Mouse (Mus musculus) cerebral cortex, adult 2 months (tissue): ENCODE data around the gene Fgfr2.

Experiments
- WGBS: fragments of 180-500 bp; shearing (Covaris S2); methylation state at CpG from one replicate; pipeline ENCODE4 v1.1.7; 2018; 5-methylcytosine and 5-hydroxymethylcytosine counted together

Gene Fgfr2

DNA sequence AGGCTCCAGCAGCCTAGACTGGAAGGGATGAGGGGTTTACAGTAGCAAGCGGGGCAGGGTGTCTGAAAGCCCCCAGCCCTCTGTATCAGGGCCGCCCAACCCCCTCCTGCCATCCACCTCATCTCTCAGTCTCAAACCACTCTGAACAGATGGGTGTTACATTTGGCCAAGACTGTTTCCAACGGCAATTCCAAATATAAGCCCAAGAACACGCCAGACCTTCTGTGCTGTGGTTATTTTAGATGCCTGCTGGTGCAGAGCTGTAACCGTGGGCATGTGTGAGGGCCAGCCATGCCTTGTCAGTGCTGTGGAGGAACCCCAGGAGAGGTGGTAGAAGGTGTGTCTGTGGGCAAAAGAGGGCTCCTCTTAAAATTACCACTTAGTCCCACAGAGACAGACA lies 869.6 kb downstream of the Fgfr2 start:
- WGBS, result 50% methylated on average over 5 of the region's 5 CpGs

- WGBS, result 55% methylated on average over 4 of the region's 4 CpGs
Measured at GRCm38 (mm10) chr7:132253078-132253477, 870.1 kb downstream of the Fgfr2 start.

DNA sequence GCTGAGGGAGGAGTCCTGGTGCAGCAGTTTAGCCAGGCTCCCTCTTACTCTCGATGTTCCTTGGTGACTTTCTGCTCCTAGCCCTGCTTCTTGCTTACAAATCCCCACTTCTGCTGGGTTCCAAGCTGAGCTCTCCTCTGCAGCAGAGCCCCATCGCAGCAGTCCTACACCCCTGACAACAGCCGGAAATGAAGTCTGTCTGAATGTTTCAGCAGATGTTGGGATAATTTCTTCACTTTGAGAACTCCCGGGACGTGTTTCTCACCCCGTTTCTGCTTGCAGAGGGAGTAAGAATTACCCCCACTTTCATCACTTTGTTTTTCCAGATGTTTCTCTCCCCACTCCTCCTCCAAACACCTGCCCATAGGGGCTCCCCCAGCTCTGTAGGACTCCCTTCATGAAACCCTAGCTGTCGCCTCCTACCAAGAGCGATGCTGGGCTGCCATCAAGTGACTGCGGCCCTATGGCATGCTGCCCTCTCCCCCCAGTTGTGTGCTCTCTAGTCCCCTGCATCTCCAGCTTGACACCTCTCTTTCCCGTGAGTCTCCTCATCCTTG lies 873.5 kb downstream of the Fgfr2 start:
- WGBS, result 70% methylated on average over 10 of the region's 10 CpGs

GRCm38 (mm10) chr7:132247567-132247966 lies 875.6 kb downstream of the Fgfr2 start:
- 29% methylated on average over 11 of the region's 11 CpGs for WGBS

DNA sequence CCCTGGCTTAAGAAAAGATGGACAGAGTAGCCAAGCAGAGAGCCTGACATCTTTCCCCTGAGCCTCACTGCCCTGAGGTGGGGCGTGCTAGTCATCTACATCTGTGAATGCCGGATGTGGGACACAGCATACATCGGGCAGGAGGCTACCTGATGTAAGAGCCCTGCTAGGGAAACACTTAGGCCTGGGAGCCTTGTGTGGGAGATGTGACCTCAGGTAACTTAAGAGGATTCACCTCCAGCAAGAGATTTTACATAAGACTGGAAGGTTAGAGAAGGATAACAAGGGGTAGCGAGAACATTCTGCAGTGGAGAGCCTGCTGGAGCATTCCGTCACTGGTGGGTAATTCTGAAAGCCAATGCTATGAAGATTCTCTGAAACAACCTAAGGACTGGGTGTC lies 876.1 kb downstream of the Fgfr2 start:
- WGBS, result 62% methylated on average over 5 of the region's 5 CpGs

- 72% methylated on average over 6 of the region's 6 CpGs for WGBS
Measured at GRCm38 (mm10) chr7:132245730-132246129, 877.4 kb downstream of the Fgfr2 start.

- 92% methylated on average over 14 of the region's 14 CpGs for WGBS
Measured at GRCm38 (mm10) chr7:132244637-132245036, 878.5 kb downstream of the Fgfr2 start.

DNA sequence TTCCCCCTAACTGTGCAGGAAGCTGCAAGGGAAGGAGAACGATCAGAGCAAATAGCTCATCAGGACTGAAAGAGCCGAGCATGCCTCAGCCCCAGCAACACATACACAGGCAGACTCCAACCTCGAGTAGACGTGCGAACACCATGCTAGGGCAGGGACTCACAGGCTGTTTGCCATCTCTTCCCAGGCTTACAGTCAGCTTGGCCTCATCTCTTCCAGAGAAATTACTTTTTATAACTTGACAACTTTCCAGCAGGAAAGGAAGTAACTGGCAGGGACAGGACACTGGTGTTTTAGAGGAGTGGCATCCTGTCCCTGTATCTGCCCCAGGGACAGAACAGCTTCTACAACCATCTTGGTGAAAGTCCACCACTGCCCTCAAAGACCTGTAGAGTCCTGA lies 879.9 kb downstream of the Fgfr2 start:
- WGBS, result 43% methylated on average over 5 of the region's 5 CpGs

DNA sequence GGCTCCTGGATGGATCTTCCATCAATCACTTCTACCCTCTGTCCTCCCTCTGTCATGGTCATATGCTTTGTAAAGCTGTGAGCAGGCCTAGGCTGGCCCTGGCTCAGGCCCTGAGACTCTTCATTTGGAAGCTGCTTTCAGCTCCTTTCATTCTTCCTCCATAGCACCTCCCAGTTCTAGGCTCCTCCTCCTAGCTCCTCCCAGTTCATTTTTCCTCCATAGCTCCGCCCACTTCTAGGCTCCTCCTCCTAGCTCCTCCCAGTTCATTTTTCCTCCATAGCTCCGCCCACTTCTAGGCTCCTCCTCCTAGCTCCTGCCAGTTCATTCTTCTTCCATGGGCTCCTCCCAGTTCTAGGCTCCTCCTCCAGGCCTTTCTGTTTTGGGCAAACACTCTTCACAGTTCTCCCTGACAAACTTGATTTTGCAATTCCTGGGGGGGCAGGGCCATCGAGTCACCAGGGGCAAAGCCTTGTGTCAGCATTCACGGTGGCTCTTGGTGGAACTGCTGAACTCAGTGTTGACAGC lies 880.5 kb downstream of the Fgfr2 start:
- WGBS, result 63% methylated on average over 4 of the region's 4 CpGs

- 69% methylated on average over 3 of the region's 3 CpGs for WGBS
Measured at GRCm38 (mm10) chr7:132238921-132239320, 884.2 kb downstream of the Fgfr2 start.

- WGBS, result 58% methylated on average over 4 of the region's 4 CpGs
Measured at GRCm38 (mm10) chr7:132237191-132237590, 886.0 kb downstream of the Fgfr2 start.

- 51% methylated on average over 8 of the region's 8 CpGs for WGBS
Measured at GRCm38 (mm10) chr7:132236789-132237188, 886.4 kb downstream of the Fgfr2 start.

GRCm38 (mm10) chr7:132234250-132234649 lies 888.9 kb downstream of the Fgfr2 start:
- 79% methylated on average over 3 of the region's 3 CpGs for WGBS

DNA sequence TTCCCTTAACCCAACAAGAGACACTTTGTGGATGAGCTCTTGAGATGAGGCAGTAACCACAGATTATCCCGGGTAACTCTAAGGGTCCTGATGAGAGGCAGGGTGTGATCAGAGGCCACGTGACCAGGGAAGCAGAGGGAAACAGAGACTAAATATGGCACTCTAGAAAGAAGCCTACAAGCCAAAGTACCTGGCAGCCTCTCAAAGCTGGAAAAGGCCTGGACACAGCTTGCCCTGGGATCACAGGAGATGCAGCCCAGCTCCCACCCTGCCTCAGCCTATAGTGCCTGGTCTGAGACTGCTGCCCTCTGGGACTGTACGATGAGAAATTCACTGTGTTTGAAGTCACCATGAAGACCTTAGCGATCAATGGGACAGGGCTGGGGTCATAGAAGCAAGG lies 889.4 kb downstream of the Fgfr2 start:
- WGBS, result 88% methylated on average over 4 of the region's 4 CpGs

DNA sequence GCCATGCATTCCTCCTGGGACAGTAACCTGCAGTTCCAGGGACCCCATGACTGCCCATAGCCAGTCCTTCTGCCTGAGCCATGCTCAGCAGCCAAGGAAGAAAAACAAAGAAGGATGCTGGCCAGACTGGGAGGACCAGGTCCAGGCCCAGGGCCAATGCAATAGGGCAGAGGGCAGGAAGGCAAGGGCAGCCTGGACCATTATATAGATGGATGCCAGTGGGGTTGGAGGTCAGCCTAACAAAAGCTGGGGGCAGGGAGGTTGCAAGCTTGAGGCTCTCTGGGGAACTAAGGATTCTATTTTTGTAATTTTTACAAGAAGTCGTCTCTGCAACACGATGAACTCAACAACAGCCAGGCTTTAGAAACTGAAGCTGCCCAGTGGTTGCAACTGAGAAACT lies 890.2 kb downstream of the Fgfr2 start:
- 37% methylated on average over 2 of the region's 2 CpGs for WGBS

GRCm38 (mm10) chr7:132231476-132231875 lies 891.7 kb downstream of the Fgfr2 start:
- 87% methylated on average over 3 of the region's 3 CpGs for WGBS

DNA sequence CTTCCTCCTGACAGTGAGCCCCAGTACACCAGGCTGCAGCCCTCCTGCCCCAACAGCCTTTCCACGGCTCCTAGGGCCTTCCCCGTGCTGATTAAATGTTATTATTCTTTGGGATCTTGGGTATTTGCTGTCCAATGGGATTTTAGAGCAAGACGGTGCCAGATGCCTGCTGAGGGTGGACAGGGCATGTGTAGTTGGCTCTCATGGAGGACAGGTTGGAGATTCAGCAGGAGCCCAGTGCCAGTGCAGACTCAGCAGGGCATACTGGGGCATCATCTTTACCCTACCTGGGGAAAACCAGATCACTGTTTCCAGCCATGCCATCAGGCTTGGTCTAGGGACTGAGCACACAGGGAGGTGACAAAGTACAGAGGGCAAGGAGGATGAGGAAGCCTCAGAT lies 892.2 kb downstream of the Fgfr2 start:
- 88% methylated on average over 3 of the region's 3 CpGs for WGBS

GRCm38 (mm10) chr7:132227075-132227640 lies 896.0 kb downstream of the Fgfr2 start:
- WGBS, result 82% methylated on average over 8 of the region's 8 CpGs

DNA sequence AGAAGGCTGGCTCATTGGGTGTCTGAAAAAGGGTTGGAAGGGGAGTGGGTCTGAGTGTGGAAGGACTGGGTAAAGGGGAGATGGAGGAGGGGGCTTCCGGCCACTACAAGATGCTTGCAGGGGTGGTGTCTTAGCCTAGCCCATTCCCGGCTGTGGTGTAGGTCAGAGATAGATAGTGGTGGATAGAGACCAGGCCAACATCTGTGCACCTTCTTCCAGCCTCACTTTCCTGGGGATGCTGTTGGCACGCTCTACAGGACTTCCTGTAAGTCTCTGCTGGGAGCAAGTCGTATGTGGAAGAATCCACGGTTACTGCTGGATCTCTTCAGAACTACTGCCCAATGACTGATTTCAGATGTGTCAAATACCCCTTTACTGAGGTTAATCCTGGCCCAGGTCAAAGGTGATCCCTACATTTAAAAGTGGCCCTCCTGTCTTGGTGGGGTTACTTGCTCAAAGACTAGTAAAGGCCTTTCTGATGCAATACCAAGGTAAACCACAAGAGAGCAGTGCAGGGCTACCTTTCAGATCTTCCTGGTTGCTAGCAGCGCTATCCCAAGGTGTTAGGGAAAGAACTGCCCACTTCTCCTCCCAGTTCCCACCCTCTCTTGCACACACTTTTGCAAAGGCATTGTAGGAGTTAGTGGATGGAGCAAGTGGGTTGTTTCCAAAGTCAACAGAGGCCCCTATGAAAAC lies 896.6 kb downstream of the Fgfr2 start:
- 55% methylated on average over 6 of the region's 6 CpGs for WGBS

GRCm38 (mm10) chr7:132223452-132224141 lies 899.6 kb downstream of the Fgfr2 start:
- 39% methylated on average over 10 of the region's 10 CpGs for WGBS

GRCm38 (mm10) chr7:132214031-132214430 lies 909.1 kb downstream of the Fgfr2 start:
- WGBS, result 45% methylated on average over 10 of the region's 10 CpGs

DNA sequence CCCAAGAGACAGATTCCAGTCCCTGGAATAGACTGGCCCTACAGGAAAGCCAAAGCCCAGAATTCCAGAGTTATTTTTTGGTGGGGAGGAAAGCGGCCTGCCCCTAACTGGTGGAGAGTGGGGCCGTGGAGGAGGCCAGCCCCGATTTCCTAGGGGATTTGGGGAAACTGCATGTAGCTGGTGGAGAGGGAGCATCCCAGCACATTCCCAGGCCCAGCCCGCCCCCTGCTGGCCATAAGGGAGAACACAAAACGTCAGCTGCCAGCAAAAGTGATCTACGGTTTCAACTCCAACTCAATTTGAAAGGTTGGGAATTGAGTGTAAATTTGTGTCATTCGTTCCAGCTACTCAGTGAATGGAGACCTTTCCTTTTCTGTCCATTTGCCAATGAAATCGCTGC lies 909.7 kb downstream of the Fgfr2 start:
- 2% methylated on average over 8 of the region's 8 CpGs for WGBS
